Mouse (Mus musculus) spleen, adult 2 months (tissue): ENCODE results near the gene Dlk1.

Source experiments
- CTCF ChIP-seq: fragments of 200-500 bp; IDR thresholded peaks from 2 replicates; pipeline ENCODE4 v1.5.1; 2011; ENCODE audit warnings: mild to moderate bottlenecking, inconsistent platforms; ENCODE audit not compliant: insufficient read depth, insufficient read length, insufficient replicate concordance; ENCODE audit errors: extremely low read depth
- POLR2A ChIP-seq: fragments of 200-500 bp; IDR thresholded peaks from 2 replicates; pipeline ENCODE4 v1.6.1; 2011; ENCODE audit warnings: low read depth, low read length, inconsistent platforms

DNA sequence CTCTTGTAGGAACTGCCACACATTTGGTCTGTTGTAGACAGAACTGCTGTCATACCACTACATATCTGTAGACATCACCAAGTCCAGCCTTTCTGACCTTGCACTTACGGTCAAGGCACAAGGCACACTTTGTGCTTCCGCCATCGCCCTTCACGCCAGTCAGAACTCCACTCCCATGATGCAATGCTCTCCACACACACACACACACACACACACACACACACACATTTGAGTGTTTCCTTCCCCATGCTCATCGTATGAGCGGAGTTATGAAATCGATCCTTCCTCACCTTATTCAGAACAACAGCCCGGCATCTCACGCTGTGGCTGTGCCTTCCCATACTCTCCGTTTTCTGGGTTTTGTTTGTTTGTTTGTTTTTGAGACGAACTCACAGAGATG lies 55.1 kb downstream of the Dlk1 start:
- no peak for TF ChIP-seq POLR2A
- TF ChIP-seq CTCF: no peak
